Mouse (Mus musculus) heart, embryonic 10.5 days (tissue): ENCODE results near the gene Birc5. TPM values are rescaled to one million over a fixed set of nuclear protein-coding genes. Genes with fewer than 3 reads are reported as not detected.
A peak's percentile ranks its signal among the peaks of the same experiment; 100 is the strongest.

Experiments used
- DNase-seq: peaks from one replicate; pipeline ENCODE4 v3.0.0-alpha.2; 2017; ENCODE audit warnings: low spot score
- H3K27ac ChIP-seq: fragments of 300-500 bp; sonication (generic); 2 replicates; pipeline ENCODE4 v1.5.1; 2016; ENCODE audit warnings: mild to moderate bottlenecking
- H3K27me3 ChIP-seq: fragments of 300-500 bp; sonication (generic); 2 replicates; pipeline ENCODE4 v1.6.1; 2016; ENCODE audit warnings: mild to moderate bottlenecking; ENCODE audit not compliant: poor library complexity, insufficient read depth, severe bottlenecking
- H3K36me3 ChIP-seq: fragments of 300-500 bp; sonication (generic); 2 replicates; pipeline ENCODE4 v1.6.1; 2016; ENCODE audit warnings: mild to moderate bottlenecking, moderate library complexity
- H3K4me1 ChIP-seq: fragments of 300-500 bp; sonication (generic); 2 replicates; pipeline ENCODE4 v1.6.1; 2016; ENCODE audit warnings: mild to moderate bottlenecking
- H3K4me3 ChIP-seq: fragments of 300-500 bp; sonication (generic); 2 replicates; pipeline ENCODE4 v1.5.1; 2016; ENCODE audit warnings: mild to moderate bottlenecking, moderate library complexity
- H3K9me3 ChIP-seq: fragments of 300-500 bp; sonication (generic); 2 replicates; pipeline ENCODE4 v1.6.1; 2016; ENCODE audit warnings: mild to moderate bottlenecking, moderate library complexity
- WGBS: fragments of 180-500 bp; shearing (Covaris S2); methylation state at CpG from one replicate; pipeline ENCODE4 v1.1.7; 2016; 5-methylcytosine and 5-hydroxymethylcytosine counted together
- polyA plus RNA-seq: library from polyadenylated mRNA; unstranded; fragments of >200 nt; fragmentation: Nextera tagmentation; extraction: Ambion mirVana; gene quantifications from 2 replicates; pipeline ENCODE4 v1.2.1, GENCODE M21; 2016

Gene Birc5
- polyA plus RNA-seq, 1 experiment from 2014 or later, result 334 TPM

DNA sequence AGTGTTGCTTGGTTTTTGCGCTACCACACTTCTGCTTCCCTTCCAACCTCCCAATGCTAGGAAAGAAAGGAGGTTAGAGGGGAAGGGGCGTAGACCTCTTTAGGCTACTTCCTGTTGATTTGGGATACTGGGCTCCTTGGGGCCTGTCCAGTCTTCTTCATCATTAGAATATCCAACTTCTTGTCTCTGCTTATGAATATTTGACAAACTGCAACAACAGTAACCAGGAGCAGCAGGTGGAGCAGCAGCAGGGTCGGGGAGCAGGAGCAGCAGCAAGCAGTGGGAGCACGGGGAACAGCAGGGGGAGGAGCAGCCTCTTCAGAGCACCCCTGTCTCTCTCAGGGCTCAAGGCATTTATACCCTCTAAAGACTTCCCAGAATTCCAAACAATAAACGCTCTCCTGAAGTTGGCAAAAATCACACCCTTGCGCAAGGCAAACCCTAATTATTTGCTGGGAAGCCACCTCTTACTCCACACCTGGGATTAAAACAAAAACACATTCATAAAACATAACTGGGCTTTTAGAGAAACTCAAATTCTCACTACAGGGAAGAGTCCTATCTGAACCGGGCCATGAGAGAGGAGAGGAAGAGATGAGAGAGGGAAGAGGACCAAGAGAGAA, 1.3 kb upstream of the Birc5 start:
- H3K36me3 ChIP-seq, result peaks cover 16% of the 10 kb centered on the region
- DNase-seq, result no peak
- peak overlapping the region; percentile 96 for H3K27ac ChIP-seq
- peaks cover 31% of the 10 kb centered on the region for H3K4me1 ChIP-seq
- peak overlapping the region; percentile 79 for H3K4me3 ChIP-seq
- H3K27me3 ChIP-seq, result no peaks in the 10 kb centered on the region
- H3K9me3 ChIP-seq, result no peaks in the 10 kb centered on the region
- 86% methylated on average over 7 of the region's 7 CpGs for WGBS

DNA sequence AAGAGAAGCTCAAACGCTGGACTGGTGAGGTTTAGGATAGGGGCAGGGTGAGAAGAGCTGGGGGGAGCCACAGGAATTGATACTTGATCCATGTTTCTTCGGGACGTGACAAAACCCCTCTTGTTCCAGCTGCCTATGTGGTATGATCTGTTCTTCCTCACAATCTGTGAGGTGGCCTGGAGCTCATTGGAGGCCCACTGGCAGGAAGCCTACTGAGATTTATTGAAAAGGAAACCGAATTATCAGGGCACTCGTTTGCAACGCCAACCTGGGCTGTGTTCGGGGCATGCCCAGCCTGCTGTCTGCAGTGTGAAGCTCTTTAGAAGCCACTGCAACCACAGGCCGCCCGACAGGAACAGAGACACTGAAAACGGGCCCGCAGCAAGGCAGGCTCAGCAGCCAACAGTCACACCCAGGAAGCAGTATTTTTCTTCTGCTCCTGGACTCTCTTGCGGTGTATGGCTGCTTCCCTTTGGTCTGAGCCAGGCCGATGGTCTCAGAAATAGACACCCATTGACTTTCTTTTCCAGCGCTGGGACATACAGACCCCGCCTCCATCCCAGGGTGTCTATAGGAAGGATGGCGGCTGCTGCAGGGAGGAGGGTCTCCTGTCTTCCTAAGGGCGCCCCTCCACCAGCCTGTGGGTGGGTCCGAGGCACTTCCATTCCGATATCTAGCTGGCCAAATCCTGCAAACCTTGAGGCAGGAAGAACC, 623 bp upstream of the Birc5 start:
- DNase-seq, result no peak
- Histone ChIP-seq H3K36me3 (peaks cover 23% of the 10 kb centered on the region), H3K4me1 (peaks cover 31% of the 10 kb centered on the region), H3K4me3 (peak overlapping the region; percentile 79), H3K27me3 (no peaks in the 10 kb centered on the region), H3K27ac (peak overlapping the region; percentile 96), H3K9me3 (no peaks in the 10 kb centered on the region)
- WGBS, result 11% methylated on average over 19 of the region's 19 CpGs

DNA sequence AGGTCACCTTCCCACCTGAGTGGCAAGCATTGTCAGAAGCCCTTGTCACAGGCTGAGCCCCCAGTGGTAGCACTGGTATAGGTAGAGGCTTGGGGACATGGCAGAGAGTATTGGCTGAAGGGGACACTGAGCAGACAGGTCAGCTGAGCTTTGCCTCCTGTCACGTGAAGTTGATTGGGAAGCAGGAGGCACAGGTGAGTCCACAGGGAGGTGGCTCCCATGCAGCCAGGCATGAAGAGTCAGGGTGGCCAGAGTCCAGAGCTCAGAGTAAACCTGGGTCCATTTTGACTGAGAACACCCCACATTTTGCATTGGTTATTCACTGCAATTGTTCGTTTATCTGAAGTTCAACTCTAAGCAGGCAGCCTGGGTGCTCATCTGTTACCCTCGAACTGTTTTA, 3.8 kb downstream of the Birc5 start:
- Histone ChIP-seq H3K27me3 (no peaks in the 10 kb centered on the region), H3K36me3 (peaks cover 63% of the 10 kb centered on the region), H3K9me3 (no peaks in the 10 kb centered on the region), H3K4me3 (no peak overlapping the region), H3K27ac (no peak overlapping the region), H3K4me1 (peaks cover 24% of the 10 kb centered on the region)
- WGBS, result 89% methylated on average over 3 of the region's 3 CpGs
- DNase-seq, result no peak

DNA sequence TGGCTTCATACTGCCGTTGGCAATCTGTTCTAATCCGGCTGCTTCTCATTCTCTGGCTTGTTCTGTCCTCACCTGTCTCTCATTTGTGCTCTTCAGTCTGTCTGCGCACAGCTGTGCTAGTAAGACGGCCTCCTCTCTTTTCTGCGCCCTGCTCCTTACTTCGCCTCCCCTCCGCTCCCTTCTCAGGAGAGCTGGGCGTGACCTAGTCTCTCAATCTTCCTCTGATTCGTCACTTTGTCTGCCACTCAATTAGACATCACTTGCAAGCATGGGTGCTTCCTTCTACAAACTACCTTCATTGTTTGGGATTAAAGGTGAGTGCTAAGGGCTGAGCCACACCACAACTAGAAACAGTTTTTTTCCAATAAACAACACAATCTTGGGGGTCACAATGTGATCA, 5.2 kb downstream of the Birc5 start:
- peaks cover 17% of the 10 kb centered on the region for H3K4me1 ChIP-seq
- no peak for DNase-seq
- 91% methylated on average over 9 of the region's 9 CpGs for WGBS
- peaks cover 69% of the 10 kb centered on the region for H3K36me3 ChIP-seq
- no peak overlapping the region for H3K27ac ChIP-seq
- H3K9me3 ChIP-seq, result no peaks in the 10 kb centered on the region
- no peak overlapping the region for H3K4me3 ChIP-seq
- H3K27me3 ChIP-seq, result peaks cover 13% of the 10 kb centered on the region

DNA sequence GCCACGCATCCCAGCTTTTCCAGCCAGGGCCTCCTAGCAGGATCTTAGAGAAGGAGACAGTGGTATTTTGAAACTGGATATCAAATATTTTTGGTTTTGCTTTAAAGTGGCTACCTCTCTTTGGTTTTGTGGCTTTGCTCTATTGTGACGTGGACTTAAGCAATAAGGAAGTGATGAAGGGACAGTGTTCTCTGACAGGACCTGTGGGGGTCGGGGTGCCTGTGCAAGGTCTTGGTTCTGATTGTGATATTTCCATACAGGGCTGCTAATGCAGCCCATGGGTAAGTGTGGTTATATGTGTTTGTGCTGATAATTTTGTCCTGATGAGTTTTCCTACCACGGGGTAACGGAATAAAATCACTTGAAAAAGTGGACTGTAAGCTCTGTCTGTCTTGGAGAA, 6.3 kb downstream of the Birc5 start:
- H3K27ac ChIP-seq, result no peak overlapping the region
- no peak overlapping the region for H3K4me3 ChIP-seq
- peaks cover 69% of the 10 kb centered on the region for H3K36me3 ChIP-seq
- peaks cover 9% of the 10 kb centered on the region for H3K4me1 ChIP-seq
- no peak for DNase-seq
- no peaks in the 10 kb centered on the region for H3K9me3 ChIP-seq
- peaks cover 24% of the 10 kb centered on the region for H3K27me3 ChIP-seq
- whole genome bisulfite sequencing, result 95% methylated on average over 5 of the region's 5 CpGs

DNA sequence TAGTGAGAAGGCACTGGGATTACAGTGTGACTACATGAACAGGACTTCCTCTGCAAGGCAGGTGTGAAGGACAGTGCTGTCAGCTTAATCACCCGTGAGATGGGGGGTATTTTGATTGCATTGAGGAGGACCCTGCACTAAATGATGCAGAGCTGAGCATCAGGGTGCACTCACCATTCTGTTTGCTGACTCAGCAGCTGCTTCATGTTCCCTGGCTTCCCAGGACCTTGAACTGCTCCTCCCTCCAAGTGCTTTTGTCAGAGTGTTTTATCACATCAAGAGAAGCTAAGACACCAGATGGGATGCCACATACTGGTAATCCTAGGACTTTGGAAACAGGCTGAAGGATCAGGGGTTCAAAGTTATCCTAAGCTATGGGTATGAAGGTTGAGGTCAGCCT, 6.9 kb downstream of the Birc5 start:
- 86% methylated on average over 1 of the region's 1 CpGs for WGBS
- DNase-seq, result no peak
- Histone ChIP-seq H3K4me3 (no peak overlapping the region), H3K36me3 (peaks cover 67% of the 10 kb centered on the region), H3K4me1 (peaks cover 13% of the 10 kb centered on the region), H3K9me3 (no peaks in the 10 kb centered on the region), H3K27me3 (peaks cover 30% of the 10 kb centered on the region), H3K27ac (no peak overlapping the region)

DNA sequence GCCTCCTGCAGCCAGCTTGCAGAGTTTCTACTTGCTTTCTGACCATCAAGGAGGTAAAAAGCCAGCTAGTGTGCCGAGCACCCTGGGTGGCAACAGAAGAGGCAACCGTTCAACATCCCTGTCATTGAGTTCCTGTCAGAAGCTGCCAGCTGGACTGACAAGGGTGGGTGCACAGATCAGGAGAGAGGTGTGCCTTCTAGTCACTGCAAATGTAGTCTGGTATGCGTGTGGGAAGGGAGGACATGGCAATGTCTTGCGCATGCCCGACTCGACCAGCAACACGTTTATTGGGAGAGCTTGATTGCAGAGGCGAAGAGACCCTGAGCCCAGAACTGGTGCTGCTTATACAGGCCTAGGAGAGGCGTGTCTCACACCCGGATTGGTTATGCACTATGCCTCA, 8.4 kb downstream of the Birc5 start:
- Histone ChIP-seq H3K27ac (no peak overlapping the region), H3K27me3 (peaks cover 45% of the 10 kb centered on the region), H3K4me1 (peaks cover 17% of the 10 kb centered on the region), H3K36me3 (peaks cover 55% of the 10 kb centered on the region), H3K9me3 (no peaks in the 10 kb centered on the region), H3K4me3 (no peak overlapping the region)
- 96% methylated on average over 10 of the region's 10 CpGs for WGBS
- DNase-seq, result no peak

DNA sequence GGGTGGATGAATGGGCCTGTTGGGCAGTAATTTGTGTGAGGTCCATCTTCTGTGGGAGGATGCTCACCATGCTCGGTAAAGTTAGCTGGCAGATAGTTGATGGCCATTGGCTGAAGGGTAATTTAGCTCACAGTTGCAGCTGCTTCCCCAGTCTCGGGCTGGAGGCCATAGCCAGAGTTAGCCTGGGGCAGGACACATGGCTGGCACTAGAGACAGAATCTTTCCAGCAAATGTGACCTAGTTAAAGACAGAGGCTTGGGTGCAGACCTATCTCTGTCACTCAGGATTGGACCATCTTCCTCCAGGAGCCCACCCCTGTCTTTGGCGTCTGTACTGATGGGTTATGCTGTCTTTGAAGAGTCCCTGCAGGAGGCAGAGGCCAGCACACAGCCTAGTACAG, 9.3 kb downstream of the Birc5 start:
- no peak overlapping the region for H3K4me3 ChIP-seq
- peaks cover 54% of the 10 kb centered on the region for H3K27me3 ChIP-seq
- no peak for DNase-seq
- no peak overlapping the region for H3K27ac ChIP-seq
- WGBS, result 60% methylated on average over 3 of the region's 3 CpGs
- peaks cover 17% of the 10 kb centered on the region for H3K4me1 ChIP-seq
- no peaks in the 10 kb centered on the region for H3K9me3 ChIP-seq
- H3K36me3 ChIP-seq, result peaks cover 46% of the 10 kb centered on the region

DNA sequence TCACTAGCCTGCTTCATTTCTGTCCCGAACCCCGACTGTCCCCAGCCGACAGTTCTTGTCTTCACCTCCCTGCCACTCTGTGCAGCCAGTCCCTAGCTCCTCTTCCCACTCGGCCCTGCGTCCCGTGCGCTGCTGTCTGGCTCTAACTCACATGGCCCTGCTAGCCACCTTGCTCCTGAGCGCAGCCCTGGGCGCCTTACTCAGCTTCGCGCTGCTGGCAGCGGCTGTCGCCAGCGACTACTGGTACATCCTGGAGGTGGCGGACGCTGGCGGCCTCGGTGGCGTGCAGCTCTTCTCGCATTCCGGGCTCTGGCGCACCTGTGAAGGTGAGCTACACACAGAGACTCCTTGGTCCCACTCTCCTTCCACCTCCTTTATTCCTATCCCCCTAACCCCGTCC, 11.6 kb downstream of the Birc5 start, which contains the start of gene Tmem235:
TSS of gene Tmem235 (plus strand) at position 152 of the 400 bp plus-strand sequence.
- 3% methylated on average over 23 of the region's 23 CpGs for WGBS
- H3K27ac ChIP-seq, result peak within 1 kb of the TSS; percentile 22; the same call in 1 of the 2 replicates
- no peak for DNase-seq
- H3K4me3 ChIP-seq, result peak within 1 kb of the TSS; percentile 45
- H3K27me3 ChIP-seq, result peaks cover 76% of the 10 kb centered on the region
- no peaks in the 10 kb centered on the region for H3K9me3 ChIP-seq
- peaks cover 23% of the 10 kb centered on the region for H3K4me1 ChIP-seq
- peaks cover 27% of the 10 kb centered on the region for H3K36me3 ChIP-seq

DNA sequence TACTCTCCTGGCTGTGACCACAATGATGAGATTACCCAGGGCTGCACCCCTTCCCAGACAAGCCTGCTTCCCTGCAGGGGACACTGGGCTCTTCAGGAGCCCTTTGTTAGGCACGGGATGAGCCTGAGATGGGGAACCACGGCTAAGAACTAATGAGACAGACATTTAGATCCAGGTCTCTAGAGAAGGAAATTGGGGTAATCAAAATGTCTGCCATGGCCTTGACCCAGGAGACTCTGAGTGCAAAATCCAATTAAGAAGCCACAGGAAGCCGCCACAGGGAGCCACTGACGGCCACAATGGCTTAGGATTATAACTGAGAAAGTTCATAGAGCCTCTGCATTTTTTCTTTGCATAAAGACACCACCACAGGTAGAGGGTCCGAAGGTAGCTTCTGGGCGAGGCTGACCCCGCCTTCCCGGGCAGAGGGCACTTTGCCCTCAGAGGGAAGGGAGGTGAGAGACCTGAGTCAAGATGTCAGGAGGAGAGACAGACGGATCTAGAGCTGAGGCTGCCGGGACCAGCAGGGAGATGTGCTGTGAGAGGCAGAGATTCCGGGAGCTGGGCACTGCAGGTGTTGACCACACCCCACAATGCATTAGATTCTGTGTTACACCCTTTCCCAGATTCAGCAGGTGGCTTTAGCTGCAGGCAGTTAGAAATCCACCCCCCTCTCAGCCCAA, 14.3 kb downstream of the Birc5 start:
- WGBS, result 35% methylated on average over 11 of the region's 11 CpGs
- Histone ChIP-seq H3K27ac (0 out of 2 replicates have a peak overlapping the region, but pooled peaks have one; percentile 64), H3K27me3 (peaks cover 84% of the 10 kb centered on the region), H3K9me3 (no peaks in the 10 kb centered on the region), H3K36me3 (0 out of 2 replicates have a peak, but pooled peaks cover 3% of the 10 kb centered on the region), H3K4me1 (peaks cover 25% of the 10 kb centered on the region), H3K4me3 (no peak overlapping the region)
- no peak for DNase-seq

DNA sequence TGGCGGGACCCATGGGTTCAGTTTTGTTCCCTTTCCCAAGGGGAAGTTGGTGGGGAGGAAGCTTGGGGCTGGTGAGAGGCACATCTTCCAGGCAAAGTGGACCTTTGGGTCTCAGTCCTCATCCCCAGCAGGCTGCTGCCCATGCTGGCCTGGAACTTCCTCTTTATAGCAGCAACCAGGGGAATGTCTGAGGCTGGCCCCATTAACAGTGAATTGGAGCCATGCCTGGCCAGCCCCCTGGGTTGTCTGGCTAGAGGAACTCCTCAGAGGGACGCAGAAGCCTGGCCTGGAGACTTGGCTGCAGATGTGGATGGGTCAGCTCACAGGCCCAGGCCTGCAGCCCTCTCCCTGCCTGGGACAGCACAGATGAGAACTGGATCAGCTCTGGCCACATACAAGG, 15.8 kb downstream of the Birc5 start:
- WGBS, result 61% methylated on average over 2 of the region's 2 CpGs
- H3K27me3 ChIP-seq, result peaks cover 84% of the 10 kb centered on the region

DNA sequence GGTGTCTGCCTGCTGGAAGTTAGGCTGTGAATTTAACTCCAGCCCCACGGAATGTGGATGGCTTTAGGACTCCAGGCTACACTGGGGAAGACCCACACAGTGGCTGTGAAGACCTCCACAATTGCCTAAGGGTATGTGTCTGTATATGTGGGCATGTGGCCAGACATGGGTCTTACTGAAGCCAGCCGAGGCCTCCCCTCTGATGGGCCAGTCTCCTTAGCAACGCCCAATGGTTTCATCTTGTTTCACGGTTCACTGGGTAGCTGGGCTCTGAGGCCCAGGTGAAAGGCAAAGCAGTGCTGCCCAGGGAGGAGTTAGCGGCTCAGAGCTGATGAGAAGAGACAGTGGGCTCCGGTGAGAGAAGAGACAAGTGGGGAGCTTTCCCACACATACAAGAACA, 16.9 kb downstream of the Birc5 start:
- H3K27me3 ChIP-seq, result peaks cover 72% of the 10 kb centered on the region
- H3K36me3 ChIP-seq, result 0 out of 2 replicates have a peak, but pooled peaks cover 3% of the 10 kb centered on the region
- 52% methylated on average over 6 of the region's 6 CpGs for WGBS
- peaks cover 17% of the 10 kb centered on the region for H3K4me1 ChIP-seq
- no peaks in the 10 kb centered on the region for H3K9me3 ChIP-seq
- DNase-seq, result no peak
- H3K4me3 ChIP-seq, result no peak overlapping the region
- no peak overlapping the region for H3K27ac ChIP-seq

More for the DNA sequence above, 15.8 kb downstream of the Birc5 start:
- no peak for DNase-seq
- Histone ChIP-seq H3K36me3 (0 out of 2 replicates have a peak, but pooled peaks cover 3% of the 10 kb centered on the region), H3K27ac (no peak overlapping the region), H3K4me3 (no peak overlapping the region), H3K9me3 (no peaks in the 10 kb centered on the region), H3K4me1 (peaks cover 20% of the 10 kb centered on the region)
